Mouse (Mus musculus) kidney, postnatal 0 days (tissue): ENCODE data around the gene Elfn1. TPM values are rescaled to one million over a fixed set of nuclear protein-coding genes. Genes with fewer than 3 reads are reported as not detected.

Experiments
- ATAC-seq: fragments of 200-750 bp; cut with Nextera tagmentation; replicated peaks from 2 replicates; pipeline ENCODE4 v1.8.0; 2017; ENCODE audit warnings: low read depth, moderate number of reproducible peaks, moderate TSS enrichment, moderate library complexity; ENCODE audit not compliant: low FRiP score
- DNase-seq: peaks from one replicate; pipeline ENCODE4 v3.0.0-alpha.2; 2016; ENCODE audit warnings: low spot score
- H3K27ac ChIP-seq: fragments of 300-500 bp; sonication (generic); 2 replicates; pipeline ENCODE4 v1.5.1; 2014; ENCODE audit warnings: mild to moderate bottlenecking
- H3K27me3 ChIP-seq: fragments of 300-500 bp; sonication (generic); 2 replicates; pipeline ENCODE4 v1.6.1; 2014; ENCODE audit warnings: low read length, mixed read lengths; ENCODE audit not compliant: insufficient read depth
- H3K36me3 ChIP-seq: fragments of 300-500 bp; sonication (generic); 2 replicates; pipeline ENCODE4 v1.6.1; 2014; ENCODE audit warnings: low read length, mixed read lengths; ENCODE audit not compliant: insufficient read depth
- H3K4me1 ChIP-seq: fragments of 300-500 bp; sonication (generic); replicated peaks from 2 replicates; pipeline ENCODE4 v1.6.1; 2014; ENCODE audit warnings: antibody characterized with exemption, low read length, mixed read lengths; ENCODE audit not compliant: insufficient read depth
- H3K4me2 ChIP-seq: fragments of 300-500 bp; sonication (generic); 2 replicates; pipeline ENCODE4 v1.6.1; 2014; ENCODE audit warnings: mild to moderate bottlenecking, low read length, moderate library complexity, mixed read lengths
- H3K4me3 ChIP-seq: fragments of 300-500 bp; sonication (generic); replicated peaks from 2 replicates; pipeline ENCODE4 v1.5.1; 2014; ENCODE audit warnings: low read depth, low read length
- H3K9ac ChIP-seq: fragments of 300-500 bp; sonication (generic); 2 replicates; pipeline ENCODE4 v1.6.1; 2014; ENCODE audit warnings: low read depth, low read length
- H3K9me3 ChIP-seq: fragments of 300-500 bp; sonication (generic); replicated peaks from 2 replicates; pipeline ENCODE4 v1.6.1; 2016; ENCODE audit warnings: low read length, inconsistent platforms, mixed read lengths
- CTCF ChIP-seq: IDR thresholded peaks from 2 replicates; pipeline ENCODE4 v1.5.1; 2016; ENCODE audit warnings: antibody characterized with exemption, low read depth, mild to moderate bottlenecking, moderate library complexity
- WGBS: fragments of 180-500 bp; shearing (Covaris S2); extraction: QIAGEN DNeasy Blood & Tissue Kit; methylation state at CpG from one replicate; pipeline ENCODE4 v1.1.7; 2014; 5-methylcytosine and 5-hydroxymethylcytosine counted together
- polyA plus RNA-seq: library from polyadenylated mRNA; unstranded; fragments of >200 nt; fragmentation: Nextera tagmentation; extraction: Ambion mirVana; gene quantifications from 2 replicates; pipeline ENCODE4 v1.2.1, GENCODE M21; 2015

Gene Elfn1
- 0.22 and 0.33 TPM in 2 replicates for polyA plus RNA-seq

DNA sequence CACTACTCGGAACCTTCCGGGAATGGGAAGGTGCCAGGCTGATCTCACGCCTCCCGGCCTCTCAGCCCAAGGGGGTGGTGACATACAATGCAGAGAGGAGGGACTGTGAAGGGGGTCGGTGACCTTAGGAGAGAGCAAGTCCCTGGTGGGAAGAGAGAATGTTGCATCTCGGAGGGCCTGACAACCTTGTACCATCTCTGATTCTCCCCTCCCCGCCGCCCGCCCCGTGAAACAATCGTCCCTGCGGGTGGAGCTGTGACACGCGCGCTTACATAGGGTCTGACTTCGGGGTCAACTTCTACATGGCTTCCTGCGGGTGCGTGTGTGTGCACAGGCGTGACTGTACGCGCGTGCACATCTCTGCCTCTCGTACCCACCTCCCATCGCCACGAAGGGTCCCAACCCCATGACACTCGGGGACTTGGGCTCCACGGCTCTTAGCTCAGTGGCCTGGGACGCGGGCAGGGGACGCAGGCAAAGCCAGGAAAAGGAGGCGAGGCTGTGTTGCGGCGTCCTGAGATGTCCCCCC lies at the start of gene Elfn1:
Elfn1 (plus strand) TSS at position 230 of the 529 bp plus-strand sequence.
- Histone ChIP-seq H3K27ac (no peak within 1 kb of the TSS), H3K9ac (peak within 1 kb of the TSS; percentile 55), H3K4me1 (peaks cover 29% of the 10 kb centered on the region), H3K9me3 (no peaks in the 10 kb centered on the region), H3K4me3 (peak within 1 kb of the TSS; percentile 61), H3K36me3 (no peaks in the 10 kb centered on the region), H3K27me3 (peaks cover 61% of the 10 kb centered on the region), H3K4me2 (peak within 1 kb of the TSS; percentile 99)
- DNase-seq: peak; percentile 18
- TF ChIP-seq CTCF: no peak
- ATAC-seq: no peak
- under 1% methylated on average over 33 of the region's 33 CpGs for WGBS

DNA sequence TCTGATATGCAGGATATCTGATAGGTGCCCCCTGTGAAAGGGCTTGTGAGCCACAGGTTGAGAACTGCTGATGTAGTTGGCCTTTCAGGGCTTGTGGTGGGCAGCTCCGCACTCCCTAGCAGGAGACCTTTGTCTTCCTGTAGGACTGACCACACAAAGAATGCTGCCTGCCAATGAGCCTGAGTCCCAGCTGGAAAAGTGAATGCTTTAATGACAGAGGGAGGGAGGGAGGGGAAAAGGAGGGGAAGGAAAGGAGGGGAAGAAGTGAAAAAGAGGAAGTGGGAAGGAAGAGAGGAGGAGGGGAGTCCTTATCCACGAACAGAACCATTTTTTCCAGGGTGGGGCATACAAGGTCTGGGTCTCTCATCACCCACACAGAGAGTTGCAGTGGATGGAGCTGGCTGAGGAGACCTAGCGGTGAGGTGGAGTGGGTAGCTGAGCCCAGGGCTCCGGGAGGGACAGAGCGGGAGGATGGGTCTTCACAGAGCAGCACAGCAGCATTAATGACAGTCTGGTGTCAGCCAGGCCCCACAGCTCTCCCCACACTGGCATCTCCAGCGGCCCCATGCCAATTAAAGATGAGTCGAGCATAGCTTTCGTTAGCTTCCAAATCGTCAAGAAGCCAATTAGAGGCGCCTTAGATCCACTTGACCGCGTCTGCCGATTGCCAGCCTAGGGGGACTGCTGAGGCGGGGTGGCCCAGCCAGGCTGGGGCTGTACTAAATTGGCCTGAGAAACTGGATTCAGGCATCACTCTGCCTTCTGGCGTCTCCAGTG lies 47.2 kb upstream of the Elfn1 start:
- Histone ChIP-seq H3K9me3 (no peaks in the 10 kb centered on the region), H3K36me3 (no peaks in the 10 kb centered on the region), H3K4me2 (no peak overlapping the region), H3K4me3 (no peak overlapping the region), H3K9ac (no peak overlapping the region), H3K27ac (no peak overlapping the region), H3K4me1 (no peaks in the 10 kb centered on the region), H3K27me3 (no peaks in the 10 kb centered on the region)
- no peak for DNase-seq
- no peak for TF ChIP-seq CTCF
- no peak for ATAC-seq
- WGBS: 32% methylated on average over 15 of the region's 15 CpGs

DNA sequence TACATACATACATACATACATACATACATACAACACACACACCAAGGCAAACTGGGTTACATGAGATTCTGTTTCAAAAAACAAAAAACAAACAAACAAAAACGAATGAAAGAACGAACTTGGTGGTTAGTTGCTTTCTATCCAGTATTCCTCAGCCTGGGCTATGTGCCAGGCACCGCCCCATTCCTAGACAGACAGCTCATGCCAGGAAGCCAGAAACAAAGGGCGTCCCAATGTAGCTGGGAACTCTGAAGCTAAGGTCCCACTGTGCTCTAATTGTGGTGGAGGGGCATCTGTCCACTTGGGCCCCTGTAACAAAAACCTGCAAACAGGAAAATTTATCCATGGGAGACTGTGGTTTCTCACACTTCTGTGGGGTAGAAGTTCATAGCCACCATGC lies 45.0 kb upstream of the Elfn1 start:
- Histone ChIP-seq H3K4me3 (no peak overlapping the region), H3K27me3 (no peaks in the 10 kb centered on the region), H3K4me1 (no peaks in the 10 kb centered on the region), H3K9me3 (no peaks in the 10 kb centered on the region), H3K36me3 (no peaks in the 10 kb centered on the region), H3K9ac (no peak overlapping the region), H3K27ac (no peak overlapping the region), H3K4me2 (no peak overlapping the region)
- no peak for ATAC-seq
- no peak for TF ChIP-seq CTCF
- WGBS: 48% methylated on average over 4 of the region's 4 CpGs
- DNase-seq: peak; percentile 47

DNA sequence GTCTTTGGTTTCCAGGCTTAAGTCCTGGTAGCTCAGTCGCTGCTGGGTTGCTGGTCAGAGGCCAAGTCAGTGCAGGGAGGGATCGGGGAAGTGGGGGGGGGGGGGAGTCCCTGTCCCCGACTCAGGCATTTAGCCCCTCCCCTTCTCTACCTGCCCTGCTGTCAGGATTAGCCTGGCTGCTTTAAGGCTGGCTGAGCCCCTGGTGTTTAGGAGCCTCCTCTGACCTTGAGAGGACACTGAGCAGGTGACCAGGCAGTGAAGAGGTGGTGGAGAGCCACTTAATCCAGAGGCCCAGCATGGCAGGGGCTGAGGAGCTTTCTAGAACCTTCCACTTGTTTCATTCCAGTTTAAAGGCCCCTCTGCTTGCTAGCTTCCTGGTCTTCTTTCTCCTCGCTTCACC lies 36.9 kb upstream of the Elfn1 start:
- Histone ChIP-seq H3K9me3 (no peaks in the 10 kb centered on the region), H3K4me1 (no peaks in the 10 kb centered on the region), H3K27ac (no peak overlapping the region), H3K4me2 (no peak overlapping the region), H3K4me3 (no peak overlapping the region), H3K36me3 (no peaks in the 10 kb centered on the region), H3K27me3 (no peaks in the 10 kb centered on the region), H3K9ac (no peak overlapping the region)
- no peak for TF ChIP-seq CTCF
- no peak; the same call in 1 of the 2 replicates for ATAC-seq
- no peak for DNase-seq
- WGBS: 25% methylated on average over 3 of the region's 4 CpGs

DNA sequence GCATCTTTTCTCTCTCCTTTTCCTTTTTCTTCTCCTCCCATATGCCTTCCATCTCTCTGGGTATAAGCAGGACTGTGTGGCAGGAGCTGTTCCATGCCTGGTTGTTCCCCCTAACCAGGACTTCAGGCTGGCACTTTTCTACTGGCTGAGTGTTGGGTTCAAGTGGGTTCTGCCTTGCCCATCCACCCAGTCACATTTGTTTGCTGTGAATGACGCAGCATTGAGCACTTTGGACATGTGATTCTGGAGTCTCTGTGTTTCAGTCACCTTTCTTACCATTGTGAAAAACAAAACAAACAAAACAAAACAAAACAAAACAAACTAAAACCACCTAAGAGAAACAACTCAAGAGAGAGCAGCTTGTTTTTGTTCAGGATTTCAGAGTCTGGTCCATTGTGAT lies 36.2 kb upstream of the Elfn1 start:
- Histone ChIP-seq H3K4me2 (no peak overlapping the region), H3K4me1 (no peaks in the 10 kb centered on the region), H3K27me3 (no peaks in the 10 kb centered on the region), H3K9me3 (no peaks in the 10 kb centered on the region), H3K36me3 (no peaks in the 10 kb centered on the region), H3K27ac (no peak overlapping the region), H3K9ac (no peak overlapping the region), H3K4me3 (no peak overlapping the region)
- ATAC-seq: no peak
- no peak for DNase-seq
- TF ChIP-seq CTCF: no peak
- WGBS: 83% methylated on average over 1 of the region's 1 CpGs

DNA sequence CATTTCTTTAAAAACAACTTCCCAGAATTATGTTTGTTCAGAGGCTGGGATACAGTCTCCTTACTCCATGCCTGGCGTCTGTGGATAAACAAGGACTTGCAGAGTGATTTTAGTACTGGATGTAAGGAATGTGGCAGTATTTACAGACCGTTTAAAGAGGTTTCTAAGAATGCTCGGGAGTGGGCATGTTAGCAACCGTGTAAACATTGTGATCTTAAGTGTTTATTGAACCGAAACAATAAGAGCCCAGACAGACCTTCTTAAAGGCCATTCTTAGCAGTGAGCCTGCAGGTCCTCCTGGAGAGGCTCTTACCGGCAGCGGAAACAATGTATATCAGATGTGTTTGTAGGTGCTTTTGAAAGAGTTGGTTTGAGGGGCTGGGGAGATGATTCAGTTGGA lies 30.2 kb upstream of the Elfn1 start:
- H3K27me3 ChIP-seq: no peaks in the 10 kb centered on the region
- 34% methylated on average over 7 of the region's 7 CpGs for WGBS
- TF ChIP-seq CTCF: no peak

More for the DNA sequence above, 30.2 kb upstream of the Elfn1 start:
- Histone ChIP-seq H3K4me2 (no peak overlapping the region), H3K9ac (no peak overlapping the region), H3K4me3 (no peak overlapping the region), H3K36me3 (no peaks in the 10 kb centered on the region), H3K4me1 (no peaks in the 10 kb centered on the region), H3K27ac (no peak overlapping the region), H3K9me3 (no peaks in the 10 kb centered on the region)
- DNase-seq: peak; percentile 50
- ATAC-seq: no peak
